Mouse (Mus musculus): ENCODE measurements at regions not wholly inside any gene's neighbourhood (a gene's known extent, or its start where the extent isn't known, plus 50 kb on each side); places are given as distances from the start of the nearest gene placed in this dataset.
"Not testable (repeated sequence)": the region's sequence is repeated elsewhere in the genome, so short reads cannot be mapped to it uniquely, and the experiment has no call there.

GRCm38 (mm10) chr2:53276435-53276834 lies 84.9 kb downstream of the Arl6ip6 start:
- DNase-seq (ENCODE audit: low spot score in 2 of 2), result no peak

GRCm38 (mm10) chr2:53301712-53302423 lies 110.3 kb downstream of the Arl6ip6 start:
- no peak for DNase-seq (ENCODE audit: low spot score in 2 of 2)

GRCm38 (mm10) chr2:53330680-53331079 lies 139.2 kb downstream of the Arl6ip6 start:
- peak; percentile 26 to 53 for DNase-seq (ENCODE audit: low spot score in 2 of 2)

- no peak for DNase-seq (ENCODE audit: low spot score in 2 of 2)
These were observed 167.5 kb downstream of the Arl6ip6 start for GRCm38 (mm10) chr2:53359026-53359425.

- DNase-seq (ENCODE audit: low spot score in 2 of 2), result peak; percentile 50 to 64
These were observed 190.8 kb downstream of the Arl6ip6 start for GRCm38 (mm10) chr2:53382348-53382747.

- DNase-seq (ENCODE audit: low spot score in 2 of 2), result no peak
These were observed 193.1 kb downstream of the Arl6ip6 start for GRCm38 (mm10) chr2:53384545-53385176.

- DNase-seq (ENCODE audit: low spot score in 2 of 2), result no peak
These were observed 197.1 kb downstream of the Arl6ip6 start for GRCm38 (mm10) chr2:53388652-53389051.

- no peak for DNase-seq (ENCODE audit: low spot score in 2 of 2)
These were observed 222.9 kb downstream of the Arl6ip6 start for GRCm38 (mm10) chr2:53414471-53414870.

- DNase-seq (ENCODE audit: low spot score in 2 of 2), result peak; percentile 40 to 60
These were observed 245.7 kb downstream of the Arl6ip6 start for GRCm38 (mm10) chr2:53437046-53437815.

- not testable (repeated sequence) for DNase-seq (ENCODE audit: low spot score in 2 of 2)
These were observed 248.8 kb downstream of the Arl6ip6 start for GRCm38 (mm10) chr2:53440301-53440700.

GRCm38 (mm10) chr2:53460265-53460664 lies 268.7 kb downstream of the Arl6ip6 start:
- no peak for DNase-seq (ENCODE audit: low spot score in 2 of 2)

GRCm38 (mm10) chr2:53474455-53474854 lies 282.9 kb downstream of the Arl6ip6 start:
- no peak for DNase-seq (ENCODE audit: low spot score in 2 of 2)

- DNase-seq (ENCODE audit: low spot score in 2 of 2), result not testable (repeated sequence)
These were observed 287.5 kb downstream of the Arl6ip6 start for GRCm38 (mm10) chr2:53479051-53479450.

- no peak for DNase-seq (ENCODE audit: low spot score in 2 of 2)
These were observed 296.8 kb downstream of the Arl6ip6 start for GRCm38 (mm10) chr2:53488301-53488700.

- DNase-seq (ENCODE audit: low spot score in 2 of 2), result no peak
These were observed 299.5 kb downstream of the Arl6ip6 start for GRCm38 (mm10) chr2:53490805-53491585.

- DNase-seq (ENCODE audit: low spot score in 2 of 2), result no peak
These were observed 301.3 kb downstream of the Arl6ip6 start for GRCm38 (mm10) chr2:53492788-53493187.

- peak; percentile 27 to 37 for DNase-seq (ENCODE audit: low spot score in 2 of 2)
These were observed 310.2 kb downstream of the Arl6ip6 start for GRCm38 (mm10) chr2:53501657-53502274.

GRCm38 (mm10) chr2:53502275-53502667 lies 310.7 kb downstream of the Arl6ip6 start:
- no peak for DNase-seq (ENCODE audit: low spot score in 2 of 2)

- DNase-seq (ENCODE audit: low spot score in 2 of 2), result no peak
These were observed 350.6 kb downstream of the Arl6ip6 start for GRCm38 (mm10) chr2:53542097-53542496.

- DNase-seq (ENCODE audit: low spot score in 2 of 2), result no peak
These were observed 382.5 kb downstream of the Arl6ip6 start for GRCm38 (mm10) chr2:53574007-53574406.

GRCm38 (mm10) chr2:53605829-53606228 lies 414.3 kb downstream of the Arl6ip6 start:
- DNase-seq (ENCODE audit: low spot score in 2 of 2), result no peak

All from right cerebral cortex, postnatal 10 days (tissue).